Mouse (Mus musculus) forebrain, embryonic 13.5 days (tissue): ENCODE measurements around the gene Adi1. TPM values are rescaled to one million over a fixed set of nuclear protein-coding genes. Genes with fewer than 3 reads are reported as not detected.

Experiments used
- ATAC-seq: fragments of 200-750 bp; cut with Nextera tagmentation; 2 replicates; pipeline ENCODE4 v1.8.0; 2017
- H3K27ac ChIP-seq: fragments of 300-500 bp; sonication (generic); 2 replicates; pipeline ENCODE4 v1.5.1; 2015; ENCODE audit warnings: inconsistent platforms, mild to moderate bottlenecking, moderate library complexity
- H3K27me3 ChIP-seq: fragments of 300-500 bp; sonication (generic); 2 replicates; pipeline ENCODE4 v1.6.1; 2015; ENCODE audit warnings: mild to moderate bottlenecking, inconsistent platforms
- H3K36me3 ChIP-seq: fragments of 300-500 bp; sonication (generic); 2 replicates; pipeline ENCODE4 v1.6.1; 2015; ENCODE audit warnings: mild to moderate bottlenecking, inconsistent platforms; ENCODE audit not compliant: poor library complexity, severe bottlenecking
- H3K4me1 ChIP-seq: fragments of 300-500 bp; sonication (generic); 2 replicates; pipeline ENCODE4 v1.6.1; 2015; ENCODE audit warnings: inconsistent platforms
- H3K4me2 ChIP-seq: fragments of 300-500 bp; sonication (generic); 2 replicates; pipeline ENCODE4 v1.6.1; 2015; ENCODE audit warnings: inconsistent platforms, mild to moderate bottlenecking, moderate library complexity
- H3K4me3 ChIP-seq: fragments of 300-500 bp; sonication (generic); 2 replicates; pipeline ENCODE4 v1.5.1; 2015; ENCODE audit warnings: mild to moderate bottlenecking, inconsistent platforms
- H3K9ac ChIP-seq: fragments of 300-500 bp; sonication (generic); 2 replicates; pipeline ENCODE4 v1.6.1; 2015; ENCODE audit warnings: mild to moderate bottlenecking, inconsistent platforms
- H3K9me3 ChIP-seq: fragments of 300-500 bp; sonication (generic); replicated peaks from 2 replicates; pipeline ENCODE4 v1.6.1; 2016; ENCODE audit warnings: inconsistent platforms
- WGBS: fragments of 180-500 bp; shearing (Covaris S2); methylation state at CpG from one replicate; pipeline ENCODE4 v1.1.7; 2015; 5-methylcytosine and 5-hydroxymethylcytosine counted together
- microRNA-seq: library from miRNA; unstranded; fragments of <30 nt; microRNA quantifications from one replicate; pipeline ENCODE4, GENCODE M21; 2016
- polyA plus RNA-seq: library from polyadenylated mRNA; unstranded; fragments of >200 nt; fragmentation: Nextera tagmentation; extraction: Ambion mirVana; gene quantifications from 2 replicates; pipeline ENCODE4 v1.2.1, GENCODE M21; 2015

The Adi1 gene
- polyA plus RNA-seq, 1 experiment from 2014 or later: 44.6 TPM

DNA sequence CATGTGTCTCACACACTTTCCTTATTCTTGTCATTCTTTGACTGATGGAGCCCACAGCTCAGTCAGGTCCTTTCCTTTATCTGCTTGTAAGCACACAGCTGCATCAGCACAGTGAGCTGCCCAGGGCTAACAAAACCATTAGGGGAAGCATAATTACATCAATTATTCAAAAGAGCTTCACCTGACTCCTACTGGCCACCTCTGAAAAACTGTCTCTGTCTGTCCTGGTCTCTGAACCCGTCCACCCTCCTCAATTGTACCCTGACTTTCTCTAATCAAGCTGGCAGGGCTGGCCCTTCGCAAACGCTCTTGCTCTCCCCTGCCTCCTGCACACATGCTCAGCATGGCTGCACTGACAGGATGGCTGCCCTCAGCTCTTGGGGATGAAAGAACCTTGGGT lies 49.3 kb downstream of the Adi1 start:
- H3K4me2 ChIP-seq: no peak overlapping the region
- H3K4me3 ChIP-seq: no peak overlapping the region
- 67% methylated on average over 3 of the region's 3 CpGs for WGBS
- H3K36me3 ChIP-seq: peaks cover 54% of the 10 kb centered on the region
- H3K9me3 ChIP-seq: no peaks in the 10 kb centered on the region
- H3K27me3 ChIP-seq: no peaks in the 10 kb centered on the region
- H3K4me1 ChIP-seq: no peaks in the 10 kb centered on the region
- ATAC-seq: no peak
- H3K27ac ChIP-seq: no peak overlapping the region
- H3K9ac ChIP-seq: no peak overlapping the region

DNA sequence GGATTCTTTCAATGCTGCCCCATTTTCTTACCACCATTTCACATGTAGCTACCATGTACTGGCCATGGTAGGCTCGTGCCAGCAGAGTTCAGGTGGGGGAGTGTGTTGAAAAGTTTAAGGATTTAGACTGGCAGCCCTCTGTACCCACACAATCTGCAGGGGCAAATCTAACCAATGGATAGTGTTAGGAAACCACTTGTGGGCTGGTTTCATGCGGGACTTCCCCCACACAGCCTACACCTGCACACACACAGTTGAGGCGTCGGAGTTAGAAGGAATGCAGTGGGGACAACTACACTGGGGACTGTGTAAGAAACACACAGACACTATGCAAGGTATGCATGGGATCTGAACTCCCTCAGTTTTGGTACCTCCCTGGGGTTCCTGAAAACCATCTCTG lies 51.2 kb downstream of the Adi1 start:
- no peak overlapping the region for H3K27ac ChIP-seq

DNA sequence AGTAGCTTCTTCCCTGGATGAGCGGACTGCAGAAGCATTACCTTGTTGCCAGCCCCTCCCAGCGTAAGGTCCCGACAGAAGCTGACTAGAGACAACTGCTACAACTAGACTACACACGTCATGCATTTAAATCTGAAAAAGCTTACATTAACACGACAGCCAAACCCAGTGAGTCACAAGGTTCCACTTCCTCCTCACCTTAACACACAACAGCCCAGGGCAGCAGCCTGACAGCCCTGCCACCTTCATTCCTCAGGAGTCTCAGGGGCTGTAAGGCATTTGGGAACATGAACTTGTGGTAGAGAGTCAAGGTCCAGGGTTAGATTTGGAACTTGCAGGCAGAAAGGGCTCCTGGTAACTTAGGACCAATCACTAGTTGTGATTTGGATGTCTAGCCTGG lies 52.0 kb downstream of the Adi1 start:
- 92% methylated on average over 5 of the region's 5 CpGs for WGBS
- Histone ChIP-seq H3K9me3 (no peaks in the 10 kb centered on the region), H3K4me2 (no peak overlapping the region), H3K4me3 (no peak overlapping the region), H3K27ac (no peak overlapping the region), H3K27me3 (no peaks in the 10 kb centered on the region), H3K4me1 (no peaks in the 10 kb centered on the region), H3K36me3 (peaks cover 40% of the 10 kb centered on the region; the same call in 1 of the 2 replicates), H3K9ac (no peak overlapping the region)
- ATAC-seq: no peak

More for the DNA sequence above, 51.2 kb downstream of the Adi1 start:
- Histone ChIP-seq H3K36me3 (peaks cover 42% of the 10 kb centered on the region), H3K27me3 (no peaks in the 10 kb centered on the region), H3K4me2 (no peak overlapping the region), H3K4me1 (no peaks in the 10 kb centered on the region), H3K9me3 (no peaks in the 10 kb centered on the region), H3K9ac (no peak overlapping the region), H3K4me3 (no peak overlapping the region)
- ATAC-seq: no peak
- WGBS: 86% methylated on average over 4 of the region's 4 CpGs

Small RNAs within 50 kb of the gene (microRNA-seq; reads per million reads assigned to microRNA genes)
- not detected for gene Mir6937

Other genes starting within 250 kb of the Adi1 start
- not detected in 2 replicates for gene Dcdc2c, start 122.8 kb upstream of the Adi1 start, polyA plus RNA-seq
- not detected in 2 replicates for gene Allc, start 92.7 kb upstream of the Adi1 start, polyA plus RNA-seq
- 0.18 and 0.40 TPM in 2 replicates for gene Colec11, start 51.9 kb upstream of the Adi1 start, polyA plus RNA-seq
- 536 and 650 TPM in 2 replicates for gene Rps7, start 39.3 kb upstream of the Adi1 start, polyA plus RNA-seq
- 28.4 and 29.6 TPM in 2 replicates for gene Rnaseh1, start 25.6 kb upstream of the Adi1 start, polyA plus RNA-seq
- gene Trappc12, start 75.2 kb downstream of the Adi1 start, polyA plus RNA-seq: 37.8 and 42.9 TPM in 2 replicates
- 56.6 and 66.1 TPM in 2 replicates for gene Eipr1, start 76.6 kb downstream of the Adi1 start, polyA plus RNA-seq